18 mouse cellular contexts compared by ENCODE assay signal in the genomic region with DNA sequence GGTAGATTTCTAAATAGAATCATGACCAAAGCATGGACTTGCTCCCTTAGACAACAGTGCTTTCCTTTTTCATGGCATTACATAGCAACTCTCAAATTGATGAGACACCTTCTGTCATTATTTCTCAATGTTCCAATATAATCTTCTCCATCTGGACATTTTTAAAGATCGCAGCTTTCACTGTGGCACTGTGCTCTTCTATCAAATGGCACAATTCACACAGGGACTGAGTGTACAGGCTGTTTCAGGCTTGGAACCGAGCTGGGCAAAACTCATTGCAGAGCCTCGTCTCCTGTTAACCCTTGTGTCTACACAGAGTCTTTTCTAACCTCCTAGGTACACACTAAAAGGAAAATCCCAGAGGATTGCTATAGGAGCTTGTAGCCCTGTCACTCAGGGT.
A peak's percentile ranks its signal among the peaks of the same experiment; 100 is the strongest.
DNase-seq lines count a peak whose midpoint lies in the region; ATAC-seq lines count a peak whose summit lies in the region.
"Had no signal": no experiment of that assay in that cellular context is flagged by ENCODE, and none has a peak within 500 bp of the region (broad histone marks: within the 10 kb centered on the region; RNA-seq: fewer than 3 reads in every experiment).

No protein-coding gene starts in this region.

- H3K27ac ChIP-seq in hindbrain, embryonic 15.5 days (replicated peaks) = no peak overlapping the region
- H3K27ac ChIP-seq in hindbrain, embryonic 13.5 days = no peak overlapping the region; the same call in 1 of the 2 replicates
- H3K27ac ChIP-seq: hindbrain, embryonic 10.5 days; liver, embryonic 15.5 days had no signal

- H3K36me3 ChIP-seq in hindbrain, embryonic 15.5 days = peaks cover 10% of the 10 kb centered on the region; the same call in 1 of the 2 replicates
- H3K36me3 ChIP-seq in hindbrain, embryonic 13.5 days = peaks cover 4% of the 10 kb centered on the region; the same call in 1 of the 2 replicates
- H3K36me3 ChIP-seq: hindbrain, embryonic 10.5 days; liver, embryonic 15.5 days had no signal

- ATAC-seq in hindbrain, embryonic 15.5 days (ENCODE audit: low FRiP score, low read depth) = peak; percentile 38; the same call in 1 of the 2 replicates
- no peak for ATAC-seq in hindbrain, embryonic 13.5 days (ENCODE audit: low FRiP score)
- ATAC-seq: inflammation-experienced regulatory T-cells, adult 6 months; lung, postnatal 0 days; midbrain, embryonic 16.5 days had no signal

- no peak overlapping the region for H3K4me2 ChIP-seq in hindbrain, embryonic 15.5 days
- no peak overlapping the region for H3K4me2 ChIP-seq in hindbrain, embryonic 13.5 days
- H3K4me2 ChIP-seq: liver, embryonic 15.5 days had no signal

- no peak overlapping the region for H3K4me3 ChIP-seq in hindbrain, embryonic 15.5 days
- H3K4me3 ChIP-seq in hindbrain, embryonic 13.5 days = no peak overlapping the region
- H3K4me3 ChIP-seq: erythroblast, embryonic 14.5 days; hindbrain, embryonic 10.5 days; liver, embryonic 15.5 days; megakaryocyte, embryonic 14.5 days had no signal

- H3K9ac ChIP-seq in hindbrain, embryonic 15.5 days = no peak overlapping the region
- H3K9ac ChIP-seq in hindbrain, embryonic 13.5 days = no peak overlapping the region
- H3K9ac ChIP-seq: liver, embryonic 15.5 days had no signal

- H3K27me3 ChIP-seq in hindbrain, embryonic 15.5 days = no peaks in the 10 kb centered on the region
- H3K27me3 ChIP-seq in hindbrain, embryonic 13.5 days = no peaks in the 10 kb centered on the region
- H3K27me3 ChIP-seq: liver, embryonic 15.5 days; megakaryocyte, embryonic 14.5 days had no signal

- no peaks in the 10 kb centered on the region for H3K9me3 ChIP-seq in hindbrain, embryonic 15.5 days
- no peaks in the 10 kb centered on the region for H3K9me3 ChIP-seq in hindbrain, embryonic 13.5 days
- H3K9me3 ChIP-seq: hindbrain, embryonic 10.5 days; liver, embryonic 15.5 days; megakaryocyte, embryonic 14.5 days had no signal

- no peaks in the 10 kb centered on the region for H3K4me1 ChIP-seq in hindbrain, embryonic 15.5 days (replicated peaks)
- no peaks in the 10 kb centered on the region; the same call in 1 of the 2 replicates for H3K4me1 ChIP-seq in hindbrain, embryonic 13.5 days (replicated peaks)
- H3K4me1 ChIP-seq: hindbrain, embryonic 10.5 days; liver, embryonic 15.5 days; megakaryocyte, embryonic 14.5 days had no signal

- WGBS in hindbrain, embryonic 15.5 days = 69% methylated on average over 3 of the region's 3 CpGs
- 71% methylated on average over 3 of the region's 3 CpGs for WGBS in hindbrain, embryonic 13.5 days

- peak; percentile 23 for DNase-seq in cerebellum, adult 11 months
- peak; percentile 48 for DNase-seq in cerebellum, adult 9-11 months
- peak; percentile 80 for DNase-seq in layer of hippocampus, adult 9-11 months
- no peak for DNase-seq in heart, postnatal 4 days
- DNase-seq in ovary, postnatal 10 days (ENCODE audit: low spot score) = no peak
- DNase-seq: adrenal gland, postnatal 25 days; kidney, adult 9 months; kidney, postnatal 36 days; thymus, adult 18-20 months had no signal

Comparison
In these comparisons a context has a peak if more than half of its experiments do, and no peak if none do; other contexts are left out.
1. DNase-seq: peak in cerebellum, adult 11 months (single experiment), cerebellum, adult 9-11 months (single experiment) and layer of hippocampus, adult 9-11 months (single experiment); none in heart, postnatal 4 days (single experiment) and ovary, postnatal 10 days (single experiment).